Mouse (Mus musculus): ENCODE measurements around the gene Hic1. TPM values are rescaled to one million over a fixed set of nuclear protein-coding genes. Genes with fewer than 3 reads are reported as not detected.
A peak's percentile ranks its signal among the peaks of the same experiment; 100 is the strongest.

Hic1 gene
- 0.28 and 0.38 TPM in 2 replicates for polyA plus RNA-seq (2011; ENCODE audit: insufficient read depth, insufficient read length, low read depth, missing spikeins)

GRCm38 (mm10) chr11:75169405-75170080 lies at the start of gene Hic1:
Gene Hic1, minus strand, starts transcription at chr11:75169519.
- H3K9ac ChIP-seq (ENCODE audit: low read depth, poor library complexity, severe bottlenecking) = peak within 1 kb of the TSS; percentile 71
- H3K4me3 ChIP-seq (ENCODE audit: low read depth, low read length) = peak within 1 kb of the TSS; percentile 53
- H3K4me1 ChIP-seq (ENCODE audit: control insufficient read depth, insufficient read depth, low read length) = peaks cover 2% of the 10 kb centered on the region
- no peaks in the 10 kb centered on the region for H3K9me3 ChIP-seq (replicated peaks; ENCODE audit: control insufficient read depth, insufficient read depth, low read length, poor library complexity, severe bottlenecking)
- no peak for TF ChIP-seq EP300 (IDR thresholded peaks at IDR 0.05; ENCODE audit: insufficient read depth, low read depth, low read length)
- no peak within 1 kb of the TSS for H3K27ac ChIP-seq (ENCODE audit: insufficient read depth, low read length)
- no peaks in the 10 kb centered on the region for H3K36me3 ChIP-seq (ENCODE audit: control insufficient read depth, insufficient read depth, low read length, poor library complexity, severe bottlenecking)
- peaks cover 39% of the 10 kb centered on the region for H3K27me3 ChIP-seq (ENCODE audit: control insufficient read depth, insufficient read depth, low read length, poor library complexity, severe bottlenecking)

DNA sequence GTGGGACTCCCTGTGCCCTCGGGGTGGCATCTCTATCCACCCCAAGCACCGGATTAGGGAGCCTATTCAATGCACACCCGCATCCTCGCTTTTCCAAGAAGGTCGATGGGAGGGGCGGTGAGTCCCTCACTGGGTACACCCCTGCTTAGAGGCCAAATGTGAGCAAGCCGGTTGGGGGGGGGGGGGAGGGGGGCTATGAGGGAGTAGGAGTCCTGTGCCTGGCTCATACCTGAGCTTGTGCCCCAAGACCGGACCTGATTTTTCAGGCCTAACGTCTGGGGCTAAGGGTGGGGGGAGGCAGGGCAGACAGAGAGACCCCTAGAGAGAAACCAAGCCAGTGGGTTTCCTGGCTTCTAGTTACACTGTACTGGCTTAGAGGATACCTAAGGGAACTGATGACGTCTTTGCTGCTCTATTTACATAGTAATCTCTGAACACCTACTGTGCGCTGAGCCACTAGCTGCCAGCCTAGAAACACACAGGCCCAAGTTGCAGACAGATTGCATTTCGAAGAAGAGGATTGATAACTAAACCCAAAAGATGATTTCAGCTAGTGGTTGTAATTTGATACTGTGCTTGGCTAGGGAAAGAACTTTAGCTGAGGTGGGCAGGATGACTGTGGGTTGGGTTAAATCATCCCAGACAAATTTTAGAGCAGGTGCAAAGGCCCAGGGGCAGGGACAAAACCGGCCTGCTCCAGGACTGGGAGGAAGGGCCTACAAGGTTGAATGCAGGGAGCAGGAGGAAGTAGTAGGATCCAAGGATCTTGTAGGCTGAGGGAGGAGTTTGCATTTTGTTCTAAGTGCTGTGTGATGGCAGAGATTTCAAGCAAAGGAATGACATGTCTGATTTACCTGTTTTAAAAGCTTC lies 45.0 kb upstream of the Hic1 start:
- Histone ChIP-seq H3K9me3 (replicated peaks; ENCODE audit: control insufficient read depth, insufficient read depth, low read length, poor library complexity, severe bottlenecking) (no peaks in the 10 kb centered on the region), H3K36me3 (ENCODE audit: control insufficient read depth, insufficient read depth, low read length, poor library complexity, severe bottlenecking) (no peaks in the 10 kb centered on the region), H3K4me3 (ENCODE audit: low read depth, low read length) (peak overlapping the region; percentile 16; the same call in 1 of the 2 replicates), H3K27ac (ENCODE audit: insufficient read depth, low read length) (no peak overlapping the region), H3K9ac (ENCODE audit: low read depth, poor library complexity, severe bottlenecking) (peak overlapping the region; percentile 24), H3K27me3 (ENCODE audit: control insufficient read depth, insufficient read depth, low read length, poor library complexity, severe bottlenecking) (no peaks in the 10 kb centered on the region), H3K4me1 (ENCODE audit: control insufficient read depth, insufficient read depth, low read length) (peaks cover 4% of the 10 kb centered on the region)
- no peak for TF ChIP-seq POLR2A (IDR thresholded peaks at IDR 0.05; ENCODE audit: insufficient read depth, low read length)
- no peak for TF ChIP-seq CTCF (IDR thresholded peaks at IDR 0.05; ENCODE audit: low read depth, low read length)
- no peak for TF ChIP-seq EP300 (IDR thresholded peaks at IDR 0.05; ENCODE audit: insufficient read depth, low read depth, low read length)

DNA sequence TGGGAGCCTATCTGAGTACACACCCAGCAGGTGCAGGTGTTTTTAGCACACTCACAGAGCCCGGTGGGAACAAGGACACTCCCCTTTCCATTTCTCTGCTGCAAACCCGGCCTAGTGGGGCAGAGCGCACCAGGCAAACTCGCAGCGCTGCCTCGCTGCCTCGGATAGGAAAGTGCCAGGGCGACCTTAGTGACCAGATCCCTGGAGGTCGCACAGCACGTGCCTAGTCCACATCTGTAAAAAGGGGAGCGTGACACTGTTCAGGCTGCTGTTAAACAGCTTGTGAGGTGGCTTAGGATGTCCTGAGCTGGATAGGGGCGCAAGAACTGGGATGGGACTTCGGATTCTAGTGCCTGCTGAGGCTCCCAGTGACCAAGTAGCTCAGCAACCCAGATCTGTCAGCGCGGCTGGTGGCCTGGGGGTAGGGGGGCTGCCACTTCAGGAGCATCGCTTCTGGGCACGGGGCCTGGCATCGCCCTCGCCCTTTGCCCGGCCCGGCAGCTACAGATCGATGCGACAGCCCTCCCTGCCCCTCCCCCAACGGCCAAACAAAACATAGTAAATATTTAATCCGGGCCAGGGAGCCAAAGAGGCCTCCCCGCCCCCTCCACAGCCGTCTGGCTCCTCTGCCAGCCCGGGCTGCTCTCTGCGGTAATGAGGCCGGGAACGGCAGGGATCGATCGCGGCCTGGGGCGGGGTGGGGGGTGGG lies 44.2 kb upstream of the Hic1 start:
- H3K4me3 ChIP-seq (ENCODE audit: low read depth, low read length) = peak overlapping the region; percentile 14; the same call in 1 of the 2 replicates
- no peaks in the 10 kb centered on the region for H3K36me3 ChIP-seq (ENCODE audit: control insufficient read depth, insufficient read depth, low read length, poor library complexity, severe bottlenecking)
- no peaks in the 10 kb centered on the region for H3K27me3 ChIP-seq (ENCODE audit: control insufficient read depth, insufficient read depth, low read length, poor library complexity, severe bottlenecking)
- no peak overlapping the region for H3K27ac ChIP-seq (ENCODE audit: insufficient read depth, low read length)
- no peaks in the 10 kb centered on the region for H3K9me3 ChIP-seq (replicated peaks; ENCODE audit: control insufficient read depth, insufficient read depth, low read length, poor library complexity, severe bottlenecking)
- H3K9ac ChIP-seq (ENCODE audit: low read depth, poor library complexity, severe bottlenecking) = peak overlapping the region; percentile 24
- H3K4me1 ChIP-seq (ENCODE audit: control insufficient read depth, insufficient read depth, low read length) = peaks cover 4% of the 10 kb centered on the region
- TF ChIP-seq POLR2A (IDR thresholded peaks at IDR 0.05; ENCODE audit: insufficient read depth, low read length) = no peak
- TF ChIP-seq EP300 (IDR thresholded peaks at IDR 0.05; ENCODE audit: insufficient read depth, low read depth, low read length) = no peak

DNA sequence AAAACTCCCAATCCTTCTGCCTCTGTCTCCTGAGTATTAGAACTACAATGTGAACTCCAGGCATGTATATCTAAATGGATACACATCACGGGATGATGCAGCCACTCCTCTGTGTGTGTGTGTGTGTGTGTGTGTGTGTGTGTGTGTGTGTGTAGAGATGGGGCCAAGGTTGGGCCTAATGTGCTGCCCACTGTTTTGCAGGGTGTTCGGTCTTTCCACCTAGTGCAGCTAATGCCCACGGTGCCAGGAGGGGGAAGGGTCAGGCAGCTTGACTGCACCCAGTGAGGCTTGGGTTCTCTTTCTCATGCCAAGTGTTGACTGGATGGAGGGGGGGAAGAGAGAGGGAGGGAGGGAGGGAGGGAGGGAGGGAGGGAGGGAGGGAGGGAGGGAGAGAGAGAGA lies 43.6 kb upstream of the Hic1 start:
- Histone ChIP-seq H3K9me3 (replicated peaks; ENCODE audit: control insufficient read depth, insufficient read depth, low read length, poor library complexity, severe bottlenecking) (no peaks in the 10 kb centered on the region), H3K4me3 (ENCODE audit: low read depth, low read length) (no peak overlapping the region), H3K27me3 (ENCODE audit: control insufficient read depth, insufficient read depth, low read length, poor library complexity, severe bottlenecking) (no peaks in the 10 kb centered on the region), H3K36me3 (ENCODE audit: control insufficient read depth, insufficient read depth, low read length, poor library complexity, severe bottlenecking) (no peaks in the 10 kb centered on the region), H3K9ac (ENCODE audit: low read depth, poor library complexity, severe bottlenecking) (no peak overlapping the region), H3K27ac (ENCODE audit: insufficient read depth, low read length) (no peak overlapping the region), H3K4me1 (ENCODE audit: control insufficient read depth, insufficient read depth, low read length) (peaks cover 4% of the 10 kb centered on the region)
- TF ChIP-seq CTCF (IDR thresholded peaks at IDR 0.05; ENCODE audit: low read depth, low read length) (no peak), EP300 (IDR thresholded peaks at IDR 0.05; ENCODE audit: insufficient read depth, low read depth, low read length) (no peak), POLR2A (IDR thresholded peaks at IDR 0.05; ENCODE audit: insufficient read depth, low read length) (no peak)

GRCm38 (mm10) chr11:75212031-75212667 lies 42.8 kb upstream of the Hic1 start:
- no peak overlapping the region for H3K4me3 ChIP-seq (ENCODE audit: low read depth, low read length)
- H3K9me3 ChIP-seq (replicated peaks; ENCODE audit: control insufficient read depth, insufficient read depth, low read length, poor library complexity, severe bottlenecking) = no peaks in the 10 kb centered on the region
- no peaks in the 10 kb centered on the region for H3K27me3 ChIP-seq (ENCODE audit: control insufficient read depth, insufficient read depth, low read length, poor library complexity, severe bottlenecking)
- H3K9ac ChIP-seq (ENCODE audit: low read depth, poor library complexity, severe bottlenecking) = no peak overlapping the region
- H3K4me1 ChIP-seq (ENCODE audit: control insufficient read depth, insufficient read depth, low read length) = peaks cover 4% of the 10 kb centered on the region
- TF ChIP-seq EP300 (IDR thresholded peaks at IDR 0.05; ENCODE audit: insufficient read depth, low read depth, low read length) (no peak), POLR2A (IDR thresholded peaks at IDR 0.05; ENCODE audit: insufficient read depth, low read length) (no peak), CTCF (IDR thresholded peaks at IDR 0.05; ENCODE audit: low read depth, low read length) (no peak)
- no peaks in the 10 kb centered on the region for H3K36me3 ChIP-seq (ENCODE audit: control insufficient read depth, insufficient read depth, low read length, poor library complexity, severe bottlenecking)
- H3K27ac ChIP-seq (ENCODE audit: insufficient read depth, low read length) = no peak overlapping the region
